Mouse (Mus musculus) monocyte, adult 59 days (primary cell): ENCODE measurements around the gene Tbc1d4. TPM values are rescaled to one million over a fixed set of nuclear protein-coding genes. Genes with fewer than 3 reads are reported as not detected.

ENCODE experiments used
- total RNA-seq, 2 experiments: library from RNA; stranded (reverse); gene quantifications; one replicate each; pipeline ENCODE4 v1.2.4; 2023

The Tbc1d4 gene
- total RNA-seq, result 10 to 100 TPM; 16.1 to 21.8 TPM

DNA sequence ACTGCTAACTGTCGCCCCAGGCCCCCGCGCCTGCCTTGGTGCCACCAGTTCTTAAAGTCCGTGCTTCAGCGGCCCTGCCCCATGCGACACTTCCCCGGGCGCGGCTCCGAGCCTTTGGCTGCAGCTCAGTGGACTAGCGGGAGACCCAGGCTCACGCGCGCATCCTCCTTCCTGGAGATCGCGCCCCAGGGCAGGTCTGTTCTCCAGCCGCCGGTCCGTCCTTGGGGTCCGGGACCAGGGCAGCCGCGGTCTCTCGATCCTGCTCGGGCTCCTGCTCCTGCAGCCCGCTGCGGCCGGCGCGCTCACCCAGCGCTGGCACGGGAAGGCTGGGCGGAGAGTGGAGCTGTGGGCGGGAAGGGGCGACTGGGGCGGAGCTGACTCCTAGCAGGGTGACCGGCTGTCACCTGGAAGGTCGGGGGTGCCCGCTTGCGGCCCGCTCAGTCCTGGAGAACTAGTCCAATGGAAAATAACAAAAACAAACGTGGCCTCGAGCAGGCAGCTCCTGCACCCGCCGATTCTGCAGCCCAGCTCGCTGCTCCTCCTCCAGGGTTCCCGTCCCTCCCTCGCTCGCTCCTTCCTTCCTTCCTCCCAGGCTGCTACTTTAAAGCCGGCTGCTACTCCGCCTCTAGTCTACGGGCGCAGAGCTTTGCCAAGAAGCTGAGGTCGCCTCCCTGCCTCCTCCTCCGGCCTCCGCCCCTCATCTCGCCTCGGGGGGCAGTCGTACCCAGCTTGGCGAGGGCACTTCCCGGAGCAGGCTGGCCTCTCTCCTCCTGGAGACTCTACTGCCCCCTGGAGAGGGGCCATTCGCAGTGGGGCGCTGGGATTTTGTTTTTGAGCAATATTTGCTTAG lies at the start of gene Tbc1d4:
Gene Tbc1d4 (minus strand): TSS at position 673 of the 850 bp plus-strand sequence.

DNA sequence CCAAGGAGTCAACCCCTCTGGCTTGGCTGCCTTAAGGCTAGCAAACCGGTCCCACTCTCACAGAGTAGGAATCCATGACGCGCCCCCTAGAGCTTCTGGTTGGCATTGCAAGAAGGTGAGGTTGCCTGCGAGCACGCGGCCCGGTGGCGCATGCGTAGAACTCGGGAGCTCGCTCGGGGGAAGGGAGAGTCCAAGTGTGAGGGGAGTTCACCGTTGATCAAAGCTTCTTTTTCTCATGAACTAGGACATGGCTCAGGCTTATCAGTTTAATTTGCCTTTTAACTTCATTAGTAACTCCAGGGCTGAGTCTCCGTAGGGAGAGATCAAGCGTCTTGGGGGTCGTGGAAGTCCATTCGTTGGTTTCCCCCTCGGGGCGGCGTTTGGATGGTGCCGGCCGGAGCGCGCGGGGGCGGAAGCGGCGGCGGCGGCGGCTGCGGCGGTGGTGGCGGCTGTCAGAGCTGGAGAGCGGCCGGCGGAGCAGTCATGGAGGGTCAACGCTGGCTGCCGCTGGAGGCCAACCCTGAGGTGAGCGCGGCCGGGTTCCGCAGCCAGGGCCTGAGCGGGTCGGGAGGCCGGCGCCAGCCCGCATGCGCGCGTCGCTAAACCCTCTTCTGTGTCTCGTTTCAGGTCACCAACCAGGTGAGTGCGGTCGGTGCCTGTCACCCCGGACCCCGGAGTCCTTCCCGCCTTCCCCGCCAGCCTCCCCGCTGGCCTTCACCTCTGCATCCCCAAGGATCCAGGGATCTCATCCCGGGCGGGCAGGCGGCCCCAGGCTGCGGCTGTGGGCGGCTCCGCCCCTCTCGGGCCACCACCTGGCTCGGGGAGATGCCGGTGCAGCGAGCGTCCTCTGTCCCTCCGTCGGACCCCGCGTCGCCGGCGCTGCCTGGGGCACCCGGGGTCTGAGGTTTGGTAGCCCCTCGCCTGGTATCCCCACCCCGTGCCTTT lies 44.9 kb upstream of the Tbc1d4 start, which contains the start of gene Uchl3:
Gene Uchl3 (plus strand): TSS at position 387 of the 945 bp plus-strand sequence.

GRCm38 (mm10) chr14:101640153-101640843 lies 31.3 kb upstream of the Tbc1d4 start, which contains the start of gene Commd6:
Gene Commd6 (minus strand): TSS chr14:101640686.

Other genes starting within 250 kb of the Tbc1d4 start
- gene Commd6, start 31.5 kb upstream of the Tbc1d4 start, total RNA-seq, result 10 to 100 TPM; 48.0 to 49.3 TPM
- 10 to 100 TPM in 1 of 2 experiments, 1 to 10 TPM in 1; 8.6 to 11.2 TPM for gene Uchl3, start 44.8 kb upstream of the Tbc1d4 start, total RNA-seq
- not detected for gene Gm9922, start 120.6 kb upstream of the Tbc1d4 start, total RNA-seq
- gene Lmo7, start 120.8 kb upstream of the Tbc1d4 start, total RNA-seq, result under 1 TPM; 0.18 to 0.42 TPM